Mouse (Mus musculus) gastrocnemius, adult 18-20 months (tissue): ENCODE data around the gene Hdac4. TPM values are rescaled to one million over a fixed set of nuclear protein-coding genes. Genes with fewer than 3 reads are reported as not detected.

ENCODE experiments used
- DNase-seq: peaks from one replicate; pipeline ENCODE4 v3.0.0; 2021; ENCODE audit warnings: low spot score
- long read RNA-seq, 2 experiments: library from polyadenylated mRNA; stranded (forward); transcript quantifications; one replicate each; pipeline ENCODE4 v2.0.0; 2021
- total RNA-seq, 2 experiments: library from RNA; stranded (reverse); gene quantifications; 2 replicates each; pipeline ENCODE4 v1.2.3; 2021

Hdac4 gene
- total RNA-seq, result 10 to 100 TPM; 64.7 to 72.5 TPM
- long read RNA-seq, experiment 1, partial matches to known transcripts, result 12 of 46 reads
- long read RNA-seq, experiment 1, other reads (novel, unspliced or antisense), result 34 of 46 reads
- long read RNA-seq, experiment 2, partial matches to known transcripts, result 21 of 61 reads
- long read RNA-seq, experiment 2, other reads (novel, unspliced or antisense), result 40 of 61 reads

- DNase-seq, result peak; percentile 66
Measured at GRCm38 (mm10) chr1:92195360-92196149, at the start of gene Hdac4. Gene Hdac4 (minus strand): TSS chr1:92195699.

GRCm38 (mm10) chr1:92243549-92243948 is 48.0 kb upstream of the Hdac4 start:
- no peak for DNase-seq

- no peak for DNase-seq
Measured at GRCm38 (mm10) chr1:92240072-92240471, 44.6 kb upstream of the Hdac4 start.

GRCm38 (mm10) chr1:92235600-92235999 is 40.1 kb upstream of the Hdac4 start:
- DNase-seq, result no peak

GRCm38 (mm10) chr1:92225297-92225696 is 29.8 kb upstream of the Hdac4 start:
- no peak for DNase-seq

GRCm38 (mm10) chr1:92223956-92224891 is 28.7 kb upstream of the Hdac4 start:
- DNase-seq, result no peak

- no peak for DNase-seq
Measured at GRCm38 (mm10) chr1:92216710-92217109, 21.2 kb upstream of the Hdac4 start.

GRCm38 (mm10) chr1:92215996-92216630 is 20.6 kb upstream of the Hdac4 start:
- DNase-seq, result no peak

GRCm38 (mm10) chr1:92215131-92215638 is 19.7 kb upstream of the Hdac4 start:
- DNase-seq, result peak; percentile 33

GRCm38 (mm10) chr1:92212003-92212750 is 16.7 kb upstream of the Hdac4 start:
- no peak for DNase-seq

- no peak for DNase-seq
Measured at GRCm38 (mm10) chr1:92202639-92203352, 7.3 kb upstream of the Hdac4 start.

- no peak for DNase-seq
Measured at GRCm38 (mm10) chr1:92190463-92190862, 5.0 kb downstream of the Hdac4 start.

GRCm38 (mm10) chr1:92187137-92187536 is 8.4 kb downstream of the Hdac4 start:
- no peak for DNase-seq

- no peak for DNase-seq
Measured at GRCm38 (mm10) chr1:92184600-92184999, 10.9 kb downstream of the Hdac4 start.

- DNase-seq, result no peak
Measured at GRCm38 (mm10) chr1:92183101-92183790, 12.3 kb downstream of the Hdac4 start.

GRCm38 (mm10) chr1:92181970-92182369 is 13.5 kb downstream of the Hdac4 start:
- DNase-seq, result no peak

- DNase-seq, result peak; percentile 100
Measured at GRCm38 (mm10) chr1:92180141-92181137, 15.1 kb downstream of the Hdac4 start.

GRCm38 (mm10) chr1:92179489-92180006 is 16.0 kb downstream of the Hdac4 start:
- DNase-seq, result peak; percentile 32
